Mouse (Mus musculus) cerebellum, adult 9-11 months (tissue): ENCODE data around the gene Kmo.

Source experiments
- DNase-seq: peaks from one replicate; pipeline ENCODE4 v3.0.0; 2022

Gene Kmo

GRCm38 (mm10) chr1:175637677-175638076, 17.5 kb downstream of the Kmo start:
- DNase-seq = no peak

DNA sequence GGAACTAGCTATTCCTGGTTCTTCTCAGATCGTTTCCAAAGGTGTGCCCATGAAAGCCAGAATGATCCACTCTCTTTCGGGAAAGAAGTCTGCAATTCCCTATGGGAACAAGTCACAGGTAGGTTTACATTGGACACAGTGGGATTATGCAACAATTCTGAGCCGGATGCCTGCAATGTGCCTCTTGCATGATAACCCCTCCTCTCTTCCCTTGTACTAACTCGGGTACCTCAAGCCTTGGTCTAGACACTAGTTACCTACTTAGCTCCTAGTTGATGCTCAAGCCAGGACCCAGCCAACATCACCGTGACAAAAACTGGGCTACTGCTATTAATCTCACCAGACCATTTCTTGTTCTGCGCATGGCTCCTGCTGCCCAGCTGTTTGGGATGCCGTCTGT, 18.9 kb downstream of the Kmo start:
- no peak for DNase-seq

GRCm38 (mm10) chr1:175640435-175641150, 20.4 kb downstream of the Kmo start:
- DNase-seq = no peak

GRCm38 (mm10) chr1:175643496-175644265, 23.5 kb downstream of the Kmo start:
- DNase-seq = no peak

GRCm38 (mm10) chr1:175646952-175647351, 26.8 kb downstream of the Kmo start:
- DNase-seq = no peak

GRCm38 (mm10) chr1:175648615-175649014, 28.4 kb downstream of the Kmo start:
- no peak for DNase-seq

- no peak for DNase-seq
These were observed 39.7 kb downstream of the Kmo start for GRCm38 (mm10) chr1:175659900-175660299.

- DNase-seq = no peak
These were observed 48.7 kb downstream of the Kmo start for GRCm38 (mm10) chr1:175668666-175669405.

- no peak for DNase-seq
These were observed 49.3 kb downstream of the Kmo start for GRCm38 (mm10) chr1:175669456-175669855.

- DNase-seq = no peak
These were observed 49.9 kb downstream of the Kmo start for GRCm38 (mm10) chr1:175670042-175670441.

GRCm38 (mm10) chr1:175671626-175672025, 51.4 kb downstream of the Kmo start:
- no peak for DNase-seq

DNA sequence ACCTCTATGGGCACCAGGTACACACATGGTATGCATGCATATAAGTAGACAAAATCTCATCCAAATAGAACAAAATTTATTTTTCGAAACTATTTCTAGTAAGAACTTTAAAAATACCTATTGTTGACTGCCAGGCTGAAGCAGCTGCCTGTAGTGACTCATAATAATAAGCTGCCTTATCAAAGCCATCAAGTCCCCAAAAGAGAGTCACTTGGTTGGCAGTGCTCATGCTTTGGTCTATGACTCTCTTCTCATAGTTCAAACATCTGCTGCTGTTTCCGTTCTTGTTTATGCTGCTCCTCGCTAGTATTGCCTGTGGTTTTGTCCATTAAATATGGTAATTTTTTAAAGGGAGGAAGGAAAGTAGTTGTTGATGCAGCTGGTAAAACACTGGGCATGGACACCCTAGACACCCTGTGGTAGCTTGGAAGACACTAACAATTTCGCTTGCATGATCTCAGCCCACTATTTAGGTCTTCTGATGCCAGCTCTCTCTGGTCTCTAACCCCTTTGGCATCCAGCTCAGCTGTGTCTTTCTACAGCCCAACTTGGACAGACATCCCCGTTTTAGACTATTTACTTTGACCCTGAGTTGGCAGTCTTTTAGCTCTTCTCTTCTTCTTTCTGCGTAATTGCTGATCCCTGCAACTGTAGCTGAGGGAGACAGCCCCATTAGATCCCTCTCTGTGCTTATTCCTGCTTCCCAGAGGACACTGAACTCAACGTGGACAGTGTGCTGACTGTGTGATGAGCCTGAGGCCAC, 53.6 kb downstream of the Kmo start:
- no peak for DNase-seq

GRCm38 (mm10) chr1:175675116-175675515, 54.9 kb downstream of the Kmo start:
- no peak for DNase-seq

GRCm38 (mm10) chr1:175677459-175677858, 57.3 kb downstream of the Kmo start:
- no peak for DNase-seq

DNA sequence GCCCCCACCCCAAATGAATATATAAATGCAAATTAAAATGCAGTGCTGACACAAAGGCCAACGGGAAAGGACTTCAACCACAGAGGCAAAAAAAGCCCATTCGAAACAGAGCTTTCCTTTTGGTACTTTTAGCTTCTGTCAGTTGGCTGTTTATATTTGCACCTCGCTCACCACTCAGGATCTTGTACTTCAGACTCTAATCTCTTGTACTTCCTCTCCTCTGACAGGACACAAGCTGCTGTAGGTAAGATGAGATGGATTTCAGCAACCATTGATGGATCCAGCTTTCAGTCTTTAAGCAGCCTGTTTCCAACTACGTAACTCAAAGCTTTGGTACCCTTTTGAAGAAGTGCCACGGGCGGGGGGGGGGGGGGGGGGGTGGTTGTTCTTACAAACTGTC, 60.8 kb downstream of the Kmo start:
- DNase-seq = no peak

- no peak for DNase-seq
These were observed 71.6 kb downstream of the Kmo start for GRCm38 (mm10) chr1:175691686-175692245.

DNA sequence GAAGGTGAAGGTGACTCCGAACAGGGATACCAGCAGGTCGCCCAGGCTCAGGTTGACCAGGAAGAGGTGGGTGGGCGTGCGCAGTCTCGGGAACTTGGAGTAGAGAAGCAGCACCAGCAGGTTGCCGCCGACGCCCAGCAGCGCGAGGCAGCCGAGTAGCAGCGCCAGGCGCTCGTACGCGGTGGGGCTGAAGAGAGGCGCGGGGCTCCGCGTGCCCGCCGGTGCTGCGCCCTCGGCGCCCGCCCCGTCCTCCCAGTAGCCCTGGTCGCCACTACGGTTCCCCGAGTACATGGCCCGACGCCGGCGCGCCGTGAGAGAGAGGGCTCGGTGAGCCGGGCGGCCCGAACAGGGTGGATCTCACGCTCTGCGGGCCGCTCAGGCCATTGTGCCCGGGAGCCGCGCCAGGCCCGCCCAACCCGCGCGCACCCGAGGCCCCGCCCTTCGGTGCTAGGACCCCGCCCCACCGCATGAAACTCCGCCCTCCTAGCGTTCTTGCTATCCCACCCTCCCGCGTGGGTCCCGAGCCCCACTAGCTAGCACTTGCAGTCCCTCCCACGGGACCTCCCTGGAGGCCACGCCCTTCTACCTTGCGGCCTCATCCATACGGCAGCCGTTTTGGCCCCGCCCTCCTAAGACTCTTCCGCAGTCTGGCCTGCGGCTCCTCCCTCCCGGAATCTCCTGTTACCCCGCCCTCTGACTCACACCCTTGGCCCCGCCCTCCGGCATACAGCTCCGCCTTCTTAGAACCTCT, 72.2 kb downstream of the Kmo start, which contains the start of the genes Opn3 and Chml:
TSS of gene Opn3 (minus strand) at position 531 of the 751 bp plus-strand sequence.
TSS of gene Chml (minus strand) at position 656 of the 751 bp plus-strand sequence.
- peak; percentile 98 for DNase-seq

GRCm38 (mm10) chr1:175692997-175693361, 72.8 kb downstream of the Kmo start:
- no peak for DNase-seq

- DNase-seq = peak; percentile 59
These were observed 73.3 kb downstream of the Kmo start for GRCm38 (mm10) chr1:175693429-175693960.

DNA sequence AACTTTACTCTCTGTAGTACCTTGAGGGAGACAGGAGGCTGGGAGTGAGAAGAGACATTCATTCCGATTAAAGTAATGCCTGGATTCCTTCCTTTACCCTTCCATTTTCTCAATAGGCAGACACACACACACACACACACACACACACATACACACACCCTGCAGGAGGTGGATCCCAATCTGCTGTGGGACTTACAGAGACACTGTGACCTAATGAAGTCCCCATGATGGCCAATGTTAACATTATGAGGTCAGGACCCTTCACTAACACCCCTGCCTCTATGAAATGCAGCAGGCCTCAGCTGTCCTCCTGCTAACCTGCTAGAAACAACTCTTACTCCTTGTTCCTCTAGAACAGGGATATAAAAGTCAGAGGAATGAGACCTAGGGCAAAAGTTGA, 78.1 kb downstream of the Kmo start, which contains the start of gene Wdr64:
TSS of gene Wdr64 (plus strand) at position 301 of the 400 bp plus-strand sequence.
- DNase-seq = no peak

DNA sequence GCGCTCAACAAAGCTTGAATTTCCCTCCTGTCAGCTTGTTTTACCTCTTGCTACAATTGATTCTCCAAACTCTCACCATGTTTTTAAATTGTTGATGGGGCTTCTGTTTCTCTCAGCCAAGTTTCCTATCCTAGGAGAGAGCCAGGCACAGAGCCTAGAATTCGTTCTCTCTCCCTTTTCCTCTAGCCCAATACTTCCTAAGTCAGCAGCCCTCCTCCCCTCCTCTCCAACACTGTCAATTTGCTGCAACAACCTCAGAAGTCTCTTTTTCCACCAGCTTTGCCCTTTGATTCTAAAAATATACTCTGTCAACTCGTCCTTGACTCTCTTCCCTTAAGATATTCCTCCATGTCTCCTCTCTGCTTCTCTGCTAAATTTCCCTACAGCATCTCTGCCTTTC, 79.2 kb downstream of the Kmo start:
- DNase-seq = no peak
